Mouse (Mus musculus): ENCODE data around the gene Srrt. TPM values are rescaled to one million over a fixed set of nuclear protein-coding genes. Genes with fewer than 3 reads are reported as not detected.

Srrt gene
- polyA plus RNA-seq, 1 experiment, result 153 TPM

- DNase-seq (ENCODE audit: low read depth), result no peak
Measured at GRCm38 (mm10) chr5:137264787-137265186, 42.7 kb downstream of the Srrt start.

GRCm38 (mm10) chr5:137263897-137264720 lies 43.4 kb downstream of the Srrt start:
- no peak for DNase-seq (ENCODE audit: low read depth)

Other genes starting within 250 kb of the Srrt start
- 6.6 and 9.2 TPM in 2 replicates for gene Serpine1, start 235.4 kb downstream of the Srrt start, polyA plus RNA-seq (2012; rRNA removed)
- gene Trim56, start 191.5 kb downstream of the Srrt start, polyA plus RNA-seq (2012; rRNA removed), result 7.2 and 12.7 TPM in 2 replicates
- 0.23 TPM in 1 of 2 replicates, not detected in the other for gene Muc3, start 158.4 kb downstream of the Srrt start, polyA plus RNA-seq (2012; rRNA removed)
- 0.62 and 0.96 TPM in 2 replicates for gene Muc3a, start 95.3 kb downstream of the Srrt start, polyA plus RNA-seq (2012; rRNA removed)
- 1.1 and 1.2 TPM in 2 replicates for gene Ache, start 20.2 kb downstream of the Srrt start, polyA plus RNA-seq (2012; rRNA removed)
- 12.7 and 18.3 TPM in 2 replicates for gene Ufsp1, start 13.0 kb downstream of the Srrt start, polyA plus RNA-seq (2012; rRNA removed)
- 51.2 and 56.0 TPM in 2 replicates for gene Trip6, start 6.7 kb upstream of the Srrt start, polyA plus RNA-seq (2012; rRNA removed)
- 20.5 and 21.6 TPM in 2 replicates for gene Slc12a9, start 25.9 kb upstream of the Srrt start, polyA plus RNA-seq (2012; rRNA removed)
- 30.7 and 30.8 TPM in 2 replicates for gene Ephb4, start 42.4 kb upstream of the Srrt start, polyA plus RNA-seq (2012; rRNA removed)
- 0.20 TPM in 2 replicates for gene Zan, start 169.4 kb upstream of the Srrt start, polyA plus RNA-seq (2012; rRNA removed)
- gene Pop7, start 194.8 kb upstream of the Srrt start, polyA plus RNA-seq (2012; rRNA removed), result 40.5 and 48.9 TPM in 2 replicates
- gene Gigyf1, start 210.9 kb upstream of the Srrt start, polyA plus RNA-seq (2012; rRNA removed), result 21.5 and 26.9 TPM in 2 replicates
- gene Epo, start 225.6 kb upstream of the Srrt start, polyA plus RNA-seq (2012; rRNA removed), result not detected in 2 replicates
- 740 and 760 TPM in 2 replicates for gene Gnb2, start 225.8 kb upstream of the Srrt start, polyA plus RNA-seq (2012; rRNA removed)
- gene Actl6b, start 245.8 kb upstream of the Srrt start, polyA plus RNA-seq (2012; rRNA removed), result 0.35 TPM in 1 of 2 replicates, not detected in the other